Mouse (Mus musculus): Measurements from ENCODE around the gene Dppa3.

DNA sequence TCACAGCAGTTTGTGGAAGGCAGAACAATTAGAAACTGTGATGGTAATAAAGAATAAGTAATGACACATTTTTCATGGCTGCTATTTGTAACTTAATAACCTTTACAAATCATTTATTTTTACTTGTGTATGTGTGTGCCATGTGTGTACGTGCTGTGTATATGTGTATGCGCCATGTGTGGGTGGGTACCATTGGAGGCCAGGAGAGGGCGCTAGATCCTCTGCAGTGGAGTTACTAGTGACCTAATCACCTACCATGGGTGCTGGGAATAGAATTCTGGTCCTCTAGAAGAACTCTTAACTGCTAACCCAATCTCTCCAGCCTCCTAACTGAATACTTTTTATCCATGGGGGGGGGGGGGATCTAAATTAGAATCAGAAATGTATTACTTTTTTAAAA lies 23.7 kb downstream of the Dppa3 start:
- TF ChIP-seq POLR2A (IDR thresholded peaks at IDR 0.05; ENCODE audit: extremely low read depth, insufficient read depth, low read length), result no peak
- TF ChIP-seq CTCF (IDR thresholded peaks at IDR 0.05; ENCODE audit: low read depth, low read length), result no peak
